Mouse (Mus musculus): Measurements from ENCODE around the gene Cnih3. TPM values are rescaled to one million over a fixed set of nuclear protein-coding genes. Genes with fewer than 3 reads are reported as not detected.
A peak's percentile ranks its signal among the peaks of the same experiment; 100 is the strongest.

The Cnih3 gene
- polyA plus RNA-seq, 1 experiment from 2014 or later: 0.13 TPM

DNA sequence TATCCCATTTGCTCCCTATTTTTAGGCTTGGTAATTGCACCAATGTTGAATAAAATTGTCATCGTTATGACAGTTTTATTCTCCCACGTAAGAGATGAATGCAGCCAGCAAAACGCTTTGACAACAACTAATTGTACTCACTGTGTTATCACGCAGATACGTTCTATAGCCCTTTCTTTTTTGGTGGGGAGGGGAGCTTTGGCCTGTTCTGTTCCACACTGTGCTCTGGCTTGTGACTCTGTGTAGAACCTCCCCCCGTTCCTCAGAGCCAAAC lies 110.4 kb downstream of the Cnih3 start:
- TF ChIP-seq CTCF (IDR thresholded peaks at IDR 0.05; ENCODE audit: low read depth): no peak

DNA sequence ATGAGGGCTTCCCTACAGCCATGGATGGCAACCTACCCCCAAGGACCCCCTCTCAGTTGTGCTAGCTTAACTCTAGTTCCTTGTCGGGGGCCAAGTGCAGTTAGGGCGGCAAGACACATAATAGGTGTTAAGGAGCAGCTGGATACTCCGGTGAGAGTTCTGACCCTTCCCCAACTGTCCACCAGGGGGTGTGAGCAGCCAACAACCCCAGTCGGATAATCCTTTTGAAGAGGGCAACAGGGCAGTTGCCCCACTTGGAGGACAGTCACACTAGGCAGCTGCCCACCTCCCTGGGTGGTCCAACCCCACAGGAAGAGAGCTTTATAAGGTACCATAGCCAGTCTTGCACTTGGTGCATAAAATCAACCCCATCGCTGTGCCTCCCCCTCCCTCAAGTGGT lies 112.6 kb downstream of the Cnih3 start:
- Histone ChIP-seq H3K27ac (no peak overlapping the region), H3K36me3 (ENCODE audit: insufficient read depth, low read length) (no peaks in the 10 kb centered on the region), H3K9me3 (replicated peaks; ENCODE audit: low read length) (no peaks in the 10 kb centered on the region), H3K9ac (ENCODE audit: low read depth, low read length) (no peak overlapping the region), H3K4me2 (ENCODE audit: low read length) (no peak overlapping the region), H3K27me3 (ENCODE audit: insufficient read depth, low read length) (no peaks in the 10 kb centered on the region), H3K4me3 (replicated peaks; ENCODE audit: low read depth, low read length) (no peak overlapping the region), H3K4me1 (replicated peaks; ENCODE audit: insufficient read depth, low read length) (no peaks in the 10 kb centered on the region)
- ATAC-seq (replicated peaks; ENCODE audit: low FRiP score, low read depth): peak; percentile 37; the same call in 1 of the 2 replicates
- TF ChIP-seq CTCF (IDR thresholded peaks at IDR 0.05; ENCODE audit: low read depth): peak; percentile 76
- peak; percentile 33 for DNase-seq (ENCODE audit: low spot score)
- 54% methylated on average over 5 of the region's 5 CpGs for WGBS

More for the DNA sequence above, 110.4 kb downstream of the Cnih3 start:
- ATAC-seq (replicated peaks; ENCODE audit: low FRiP score, low read depth) (no peak), DNase-seq (ENCODE audit: low spot score) (no peak)
- Histone ChIP-seq H3K4me1 (replicated peaks; ENCODE audit: insufficient read depth, low read length) (no peaks in the 10 kb centered on the region), H3K9me3 (replicated peaks; ENCODE audit: low read length) (no peaks in the 10 kb centered on the region), H3K4me2 (ENCODE audit: low read length) (no peak overlapping the region), H3K27ac (no peak overlapping the region), H3K4me3 (replicated peaks; ENCODE audit: low read depth, low read length) (no peak overlapping the region), H3K36me3 (ENCODE audit: insufficient read depth, low read length) (no peaks in the 10 kb centered on the region), H3K27me3 (ENCODE audit: insufficient read depth, low read length) (no peaks in the 10 kb centered on the region), H3K9ac (ENCODE audit: low read depth, low read length) (no peak overlapping the region)
- 74% methylated on average over 6 of the region's 6 CpGs for WGBS

DNA sequence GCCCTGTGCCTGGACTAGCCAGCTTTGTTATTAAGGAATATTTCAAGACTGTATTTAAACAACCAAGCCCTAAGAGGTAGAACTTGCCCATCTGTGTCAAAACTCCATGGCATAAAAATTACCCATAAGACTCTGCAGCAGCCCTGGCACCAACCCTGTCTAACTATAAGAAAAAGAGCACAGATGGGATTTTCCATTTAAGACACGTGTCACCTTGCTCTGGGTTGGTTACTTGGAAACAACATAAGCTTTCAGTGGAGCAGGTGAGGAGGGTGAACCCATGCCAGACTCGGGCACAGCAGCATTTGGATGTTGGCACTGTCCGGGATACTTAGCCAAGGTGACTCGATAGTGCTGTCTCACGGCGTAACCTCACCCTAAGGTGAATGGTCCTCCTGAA lies 113.6 kb downstream of the Cnih3 start:
- no peak for ATAC-seq (replicated peaks; ENCODE audit: low FRiP score, low read depth)
- H3K9me3 ChIP-seq (replicated peaks; ENCODE audit: low read length): no peaks in the 10 kb centered on the region
- H3K27ac ChIP-seq: no peak overlapping the region
- no peaks in the 10 kb centered on the region for H3K27me3 ChIP-seq (ENCODE audit: insufficient read depth, low read length)
- no peak overlapping the region for H3K4me2 ChIP-seq (ENCODE audit: low read length)
- no peak overlapping the region for H3K9ac ChIP-seq (ENCODE audit: low read depth, low read length)
- no peaks in the 10 kb centered on the region for H3K4me1 ChIP-seq (replicated peaks; ENCODE audit: insufficient read depth, low read length)
- no peak for TF ChIP-seq CTCF (IDR thresholded peaks at IDR 0.05; ENCODE audit: low read depth)
- no peak for DNase-seq (ENCODE audit: low spot score)
- no peaks in the 10 kb centered on the region for H3K36me3 ChIP-seq (ENCODE audit: insufficient read depth, low read length)
- no peak overlapping the region for H3K4me3 ChIP-seq (replicated peaks; ENCODE audit: low read depth, low read length)
- 97% methylated on average over 6 of the region's 6 CpGs for WGBS

DNA sequence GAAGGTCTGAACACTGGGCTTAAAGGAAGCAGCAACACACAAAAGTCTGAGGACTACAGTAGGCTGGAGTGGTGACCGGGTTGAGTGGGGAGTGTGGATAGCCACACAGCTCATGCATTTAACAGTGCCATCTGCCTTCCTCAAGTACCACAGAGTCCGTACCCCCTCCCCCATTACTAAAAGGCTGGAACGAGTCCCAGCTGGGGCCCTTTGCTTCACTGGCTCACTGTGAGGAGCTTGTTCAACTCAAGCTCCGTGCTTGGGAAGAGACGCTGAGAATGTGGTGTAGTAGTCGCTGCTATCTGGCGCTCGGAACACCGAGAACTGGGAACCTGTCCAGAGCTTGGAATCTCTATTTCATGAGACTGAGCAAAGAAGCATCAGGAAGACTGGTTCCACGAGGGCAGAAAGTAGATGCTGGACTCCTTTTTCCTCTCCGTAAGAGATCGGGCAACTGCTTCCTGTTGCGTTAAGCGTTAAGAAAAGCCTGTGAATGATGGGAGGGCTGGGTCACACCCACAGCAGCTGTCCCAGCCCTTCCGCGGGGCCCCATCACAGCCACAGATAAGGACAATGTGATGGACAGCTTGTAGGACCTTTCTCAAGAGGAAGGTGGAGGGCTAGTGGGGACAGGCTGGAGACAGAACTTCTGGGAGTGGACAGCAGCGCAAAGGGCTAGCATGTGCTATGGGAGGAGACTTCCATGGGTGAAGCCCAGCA lies 114.3 kb downstream of the Cnih3 start:
- Histone ChIP-seq H3K9ac (ENCODE audit: low read depth, low read length) (no peak overlapping the region), H3K4me2 (ENCODE audit: low read length) (no peak overlapping the region), H3K27ac (no peak overlapping the region), H3K9me3 (replicated peaks; ENCODE audit: low read length) (no peaks in the 10 kb centered on the region), H3K4me1 (replicated peaks; ENCODE audit: insufficient read depth, low read length) (no peaks in the 10 kb centered on the region), H3K4me3 (replicated peaks; ENCODE audit: low read depth, low read length) (no peak overlapping the region), H3K27me3 (ENCODE audit: insufficient read depth, low read length) (no peaks in the 10 kb centered on the region), H3K36me3 (ENCODE audit: insufficient read depth, low read length) (no peaks in the 10 kb centered on the region)
- no peak for TF ChIP-seq CTCF (IDR thresholded peaks at IDR 0.05; ENCODE audit: low read depth)
- 68% methylated on average over 17 of the region's 17 CpGs for WGBS
- DNase-seq (ENCODE audit: low spot score) (no peak), ATAC-seq (replicated peaks; ENCODE audit: low FRiP score, low read depth) (no peak)

DNA sequence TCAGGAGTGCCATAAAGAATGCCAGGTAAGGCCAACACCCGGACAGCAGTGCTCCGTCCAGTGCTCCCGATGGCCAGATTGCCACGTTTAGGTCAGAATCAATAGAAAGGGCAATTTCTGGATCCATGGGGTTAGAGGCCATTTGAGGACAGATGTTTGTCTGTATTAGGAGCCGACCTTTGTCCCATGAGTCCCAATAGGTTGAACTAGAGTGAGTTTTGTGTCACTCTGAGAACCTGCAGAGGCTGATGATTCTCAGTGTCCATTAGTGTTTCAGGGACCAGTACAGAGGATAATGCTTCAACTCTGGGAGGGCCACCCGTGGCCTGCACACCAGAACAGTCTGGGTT lies 114.9 kb downstream of the Cnih3 start:
- Histone ChIP-seq H3K27me3 (ENCODE audit: insufficient read depth, low read length) (no peaks in the 10 kb centered on the region), H3K4me2 (ENCODE audit: low read length) (no peak overlapping the region), H3K9me3 (replicated peaks; ENCODE audit: low read length) (no peaks in the 10 kb centered on the region), H3K4me3 (replicated peaks; ENCODE audit: low read depth, low read length) (no peak overlapping the region), H3K27ac (no peak overlapping the region), H3K9ac (ENCODE audit: low read depth, low read length) (no peak overlapping the region), H3K4me1 (replicated peaks; ENCODE audit: insufficient read depth, low read length) (no peaks in the 10 kb centered on the region), H3K36me3 (ENCODE audit: insufficient read depth, low read length) (no peaks in the 10 kb centered on the region)
- no peak for TF ChIP-seq CTCF (IDR thresholded peaks at IDR 0.05; ENCODE audit: low read depth)
- no peak for DNase-seq (ENCODE audit: low spot score)
- 93% methylated on average over 6 of the region's 6 CpGs for WGBS
- ATAC-seq (replicated peaks; ENCODE audit: low FRiP score, low read depth): no peak

DNA sequence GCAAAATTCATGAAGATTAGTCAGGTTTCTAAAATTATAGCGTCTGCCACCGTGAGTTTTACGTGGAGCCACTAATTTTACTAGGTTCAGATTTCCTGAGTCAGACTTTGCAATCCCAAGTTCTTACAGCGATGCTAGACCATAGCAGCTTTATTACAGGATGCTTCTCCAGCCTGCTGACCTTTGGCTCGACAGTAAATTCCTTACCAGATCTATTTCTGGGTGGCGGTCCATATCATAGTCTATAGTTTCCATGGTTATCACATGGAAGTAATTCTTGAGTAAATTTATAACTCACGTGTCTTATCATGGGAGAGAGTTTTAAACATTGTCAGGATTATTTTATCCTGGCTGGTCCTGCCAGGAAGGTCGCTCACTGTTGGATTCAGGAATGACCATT lies 117.0 kb downstream of the Cnih3 start:
- no peak overlapping the region for H3K4me2 ChIP-seq (ENCODE audit: low read length)
- no peak overlapping the region for H3K27ac ChIP-seq
- H3K4me1 ChIP-seq (replicated peaks; ENCODE audit: insufficient read depth, low read length): no peaks in the 10 kb centered on the region
- H3K27me3 ChIP-seq (ENCODE audit: insufficient read depth, low read length): no peaks in the 10 kb centered on the region
- no peak for DNase-seq (ENCODE audit: low spot score)
- 41% methylated on average over 8 of the region's 8 CpGs for WGBS
- no peak overlapping the region for H3K9ac ChIP-seq (ENCODE audit: low read depth, low read length)
- no peak for TF ChIP-seq CTCF (IDR thresholded peaks at IDR 0.05; ENCODE audit: low read depth)
- no peaks in the 10 kb centered on the region for H3K9me3 ChIP-seq (replicated peaks; ENCODE audit: low read length)
- H3K36me3 ChIP-seq (ENCODE audit: insufficient read depth, low read length): no peaks in the 10 kb centered on the region
- H3K4me3 ChIP-seq (replicated peaks; ENCODE audit: low read depth, low read length): no peak overlapping the region
- no peak for ATAC-seq (replicated peaks; ENCODE audit: low FRiP score, low read depth)

DNA sequence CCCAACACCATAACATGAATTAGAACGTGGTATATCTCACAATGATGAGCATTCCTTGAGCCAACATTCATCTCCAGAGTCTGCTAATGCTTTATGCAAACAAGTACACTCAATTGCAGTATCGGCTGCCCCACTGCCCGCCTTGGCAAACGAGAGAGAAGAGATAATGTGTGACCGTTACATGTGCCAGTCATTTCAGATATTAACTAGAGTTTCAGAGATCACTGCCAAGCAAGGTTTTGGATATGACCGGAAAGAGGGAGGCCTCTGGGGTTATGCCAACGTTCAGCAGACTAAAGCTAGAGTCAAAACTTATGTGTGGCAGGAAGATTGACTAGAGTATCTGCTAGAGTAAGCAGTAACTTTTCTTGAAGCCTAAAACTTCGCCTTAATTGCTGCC lies 123.7 kb downstream of the Cnih3 start:
- Histone ChIP-seq H3K36me3 (ENCODE audit: insufficient read depth, low read length) (no peaks in the 10 kb centered on the region), H3K4me3 (replicated peaks; ENCODE audit: low read depth, low read length) (no peak overlapping the region), H3K9ac (ENCODE audit: low read depth, low read length) (no peak overlapping the region), H3K9me3 (replicated peaks; ENCODE audit: low read length) (no peaks in the 10 kb centered on the region), H3K4me2 (ENCODE audit: low read length) (no peak overlapping the region), H3K27me3 (ENCODE audit: insufficient read depth, low read length) (no peaks in the 10 kb centered on the region), H3K27ac (no peak overlapping the region), H3K4me1 (replicated peaks; ENCODE audit: insufficient read depth, low read length) (no peaks in the 10 kb centered on the region)
- TF ChIP-seq CTCF (IDR thresholded peaks at IDR 0.05; ENCODE audit: low read depth): no peak
- ATAC-seq (replicated peaks; ENCODE audit: low FRiP score, low read depth) (no peak), DNase-seq (ENCODE audit: low spot score) (no peak)
- 75% methylated on average over 8 of the region's 8 CpGs for WGBS

All from kidney, postnatal 0 days (tissue).